ENCODE assay signal across 8 mouse cellular contexts in the genomic region with DNA sequence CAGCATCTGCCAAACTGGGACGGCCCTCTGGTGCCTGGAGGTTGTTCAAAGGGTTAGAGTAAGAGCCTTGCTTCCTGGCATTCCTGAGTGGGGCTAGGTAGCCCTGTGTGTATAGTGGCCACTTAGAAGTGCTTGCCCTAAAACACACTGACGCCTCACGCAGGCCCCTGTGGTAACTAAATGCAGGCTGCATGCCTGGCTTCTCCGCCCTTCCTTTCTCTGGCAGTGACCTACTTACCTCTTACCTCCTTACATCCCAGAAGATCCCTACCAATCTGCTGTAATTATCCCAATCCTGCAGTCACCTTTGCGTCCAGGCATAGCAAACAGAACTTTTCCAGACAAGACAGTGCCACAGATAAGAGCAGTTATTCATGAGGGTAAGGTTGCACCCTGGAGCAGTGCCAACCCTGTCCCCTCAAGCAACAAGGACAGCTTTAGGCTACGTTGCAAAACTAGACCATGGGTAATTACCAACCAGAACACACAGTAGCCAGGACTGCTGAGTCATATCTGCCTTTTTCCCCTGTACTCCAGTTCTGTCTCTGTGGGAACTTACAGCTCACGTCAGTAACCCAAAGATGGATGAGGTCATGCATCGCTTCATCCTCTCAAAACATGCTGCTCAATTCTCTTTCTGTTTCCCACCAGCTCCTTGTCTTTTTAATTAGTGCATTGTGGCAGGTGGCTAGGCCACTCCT.
DNase-seq lines count a peak whose midpoint lies in the region; ATAC-seq and TF ChIP-seq lines count a peak whose summit lies in the region.

No protein-coding gene starts in this region.

- no peaks in the 10 kb centered on the region for H3K27me3 ChIP-seq in midbrain, postnatal 0 days (ENCODE audit: insufficient read depth, low read length)
- H3K27me3 ChIP-seq in midbrain, embryonic 16.5 days (ENCODE audit: control insufficient read depth, insufficient read depth, low read depth, low read length), result no peaks in the 10 kb centered on the region
- H3K27me3 ChIP-seq in hindbrain, postnatal 0 days (ENCODE audit: insufficient read depth, low read length), result no peaks in the 10 kb centered on the region
- no peaks in the 10 kb centered on the region for H3K27me3 ChIP-seq in splenic B cell, adult 2 months (ENCODE audit: control insufficient read depth, insufficient read depth, low read length, poor library complexity, severe bottlenecking)

- no peaks in the 10 kb centered on the region; the same call in 1 of the 2 replicates for H3K4me1 ChIP-seq in midbrain, postnatal 0 days (ENCODE audit: insufficient read depth, low read length)
- no peaks in the 10 kb centered on the region; the same call in 1 of the 2 replicates for H3K4me1 ChIP-seq in midbrain, embryonic 16.5 days (ENCODE audit: control insufficient read depth, insufficient read depth, low read length)
- H3K4me1 ChIP-seq in hindbrain, postnatal 0 days (ENCODE audit: insufficient read depth, low read length), result 0 out of 2 replicates have a peak, but pooled peaks cover 8% of the 10 kb centered on the region

- H3K4me2 ChIP-seq in midbrain, postnatal 0 days (ENCODE audit: low read depth, low read length, poor library complexity, severe bottlenecking), result no peak overlapping the region
- no peak overlapping the region for H3K4me2 ChIP-seq in midbrain, embryonic 16.5 days (ENCODE audit: low read length)
- no peak overlapping the region for H3K4me2 ChIP-seq in hindbrain, postnatal 0 days (ENCODE audit: low read depth, low read length)

- TF ChIP-seq CTCF in midbrain, postnatal 0 days (IDR thresholded peaks at IDR 0.05), result no peak
- no peak for TF ChIP-seq CTCF in hindbrain, postnatal 0 days (IDR thresholded peaks at IDR 0.05; ENCODE audit: low read depth)

- H3K36me3 ChIP-seq in midbrain, postnatal 0 days (ENCODE audit: insufficient read depth, low read length), result no peaks in the 10 kb centered on the region
- H3K36me3 ChIP-seq in midbrain, embryonic 16.5 days (ENCODE audit: control insufficient read depth, insufficient read depth, low read length), result no peaks in the 10 kb centered on the region
- no peaks in the 10 kb centered on the region for H3K36me3 ChIP-seq in hindbrain, postnatal 0 days (ENCODE audit: insufficient read depth, low read length)
- no peaks in the 10 kb centered on the region for H3K36me3 ChIP-seq in splenic B cell, adult 2 months (ENCODE audit: control insufficient read depth, insufficient read depth, low read length, poor library complexity, severe bottlenecking)

- H3K9ac ChIP-seq in midbrain, postnatal 0 days (replicated peaks; ENCODE audit: low read length, poor library complexity, severe bottlenecking), result no peak overlapping the region
- H3K9ac ChIP-seq in midbrain, embryonic 16.5 days (ENCODE audit: low read depth, low read length), result no peak overlapping the region
- no peak overlapping the region for H3K9ac ChIP-seq in hindbrain, postnatal 0 days (replicated peaks; ENCODE audit: low read length)

- no peak overlapping the region for H3K4me3 ChIP-seq in midbrain, postnatal 0 days (ENCODE audit: low read depth, low read length)
- no peak overlapping the region for H3K4me3 ChIP-seq in midbrain, embryonic 16.5 days (ENCODE audit: low read depth, low read length)
- H3K4me3 ChIP-seq in hindbrain, postnatal 0 days (ENCODE audit: low read length), result no peak overlapping the region

- ATAC-seq in midbrain, postnatal 0 days (ENCODE audit: low FRiP score), result no peak
- no peak for ATAC-seq in midbrain, embryonic 16.5 days
- 0 out of 2 replicates have a peak, but pooled peaks have one; percentile 53 for ATAC-seq in hindbrain, postnatal 0 days

- no peak overlapping the region for H3K27ac ChIP-seq in midbrain, postnatal 0 days (ENCODE audit: low read depth, low read length)
- H3K27ac ChIP-seq in midbrain, embryonic 16.5 days (ENCODE audit: low read length), result no peak overlapping the region
- no peak overlapping the region for H3K27ac ChIP-seq in hindbrain, postnatal 0 days

- 67% methylated on average over 8 of the region's 8 CpGs for WGBS in midbrain, postnatal 0 days
- WGBS in midbrain, embryonic 16.5 days, result 62% methylated on average over 8 of the region's 8 CpGs
- 53% methylated on average over 8 of the region's 8 CpGs for WGBS in hindbrain, postnatal 0 days

- H3K9me3 ChIP-seq in midbrain, postnatal 0 days (ENCODE audit: low read length), result no peaks in the 10 kb centered on the region
- no peaks in the 10 kb centered on the region for H3K9me3 ChIP-seq in midbrain, embryonic 16.5 days (replicated peaks; ENCODE audit: control insufficient read depth, low read length, poor library complexity, severe bottlenecking)
- no peaks in the 10 kb centered on the region for H3K9me3 ChIP-seq in hindbrain, postnatal 0 days (ENCODE audit: low read length)

- DNase-seq in cerebellum, adult 9-10 months, result peak; percentile 5
- no peak for DNase-seq in cerebellum, adult 11-12 months
- DNase-seq in midbrain, postnatal 0 days (ENCODE audit: low spot score), result peak; percentile 52
- peak; percentile 34 for DNase-seq in hindbrain, postnatal 0 days (ENCODE audit: low spot score)
- peak; percentile 36 for DNase-seq in splenic B cell, adult 2 months (ENCODE audit: low read depth, low spot score)
- DNase-seq in spleen, adult 18-20 months, result no peak
- DNase-seq in layer of hippocampus, postnatal 36 days, result no peak

Comparison
In these comparisons a context has a peak if more than half of its experiments do, and no peak if none do; other contexts are left out.
1. DNase-seq: peak in cerebellum, adult 9-10 months (single experiment), midbrain, postnatal 0 days (single experiment), hindbrain, postnatal 0 days (single experiment) and splenic B cell, adult 2 months (single experiment); none in cerebellum, adult 11-12 months (single experiment), spleen, adult 18-20 months (0 of 2) and layer of hippocampus, postnatal 36 days (0 of 2).